Comparison of ENCODE assay signal across 12 mouse cellular contexts in genomic region chr3:138841288-138841687, GRCm38 (mm10).
"Had no signal": no experiment of that assay in that cellular context is flagged by ENCODE, and none has a peak within 500 bp of the region (broad histone marks: within the 10 kb centered on the region; RNA-seq: fewer than 3 reads in every experiment).

No protein-coding gene starts in this region.

- H3K4me3 ChIP-seq: limb, embryonic 13.5 days; neural tube, embryonic 12.5 days; stomach, embryonic 15.5 days had no signal

- DNase-seq: kidney, postnatal 10 days; kidney, postnatal 4 days; left cerebral cortex, postnatal 4 days; lung, adult 18-20 months; lung, postnatal 36 days; right cerebral cortex, postnatal 14 days; thymus, adult 2 months; thymus, postnatal 25 days had no signal

- H3K27ac ChIP-seq: limb, embryonic 13.5 days; liver, embryonic 14.5 days; neural tube, embryonic 12.5 days; stomach, embryonic 15.5 days had no signal

- H3K36me3 ChIP-seq: limb, embryonic 13.5 days; neural tube, embryonic 12.5 days; stomach, embryonic 15.5 days had no signal

- H3K27me3 ChIP-seq: limb, embryonic 13.5 days; neural tube, embryonic 12.5 days; stomach, embryonic 15.5 days had no signal

- H3K4me2 ChIP-seq: limb, embryonic 13.5 days; neural tube, embryonic 12.5 days; stomach, embryonic 15.5 days had no signal

- H3K9ac ChIP-seq: limb, embryonic 13.5 days; liver, embryonic 14.5 days; neural tube, embryonic 12.5 days; stomach, embryonic 15.5 days had no signal

- H3K9me3 ChIP-seq: limb, embryonic 13.5 days; neural tube, embryonic 12.5 days; stomach, embryonic 15.5 days had no signal

- H3K4me1 ChIP-seq: stomach, embryonic 15.5 days had no signal
